Mouse (Mus musculus) ES-Bruce4 (cell line): ENCODE results near the gene Akap8. TPM values are rescaled to one million over a fixed set of nuclear protein-coding genes. Genes with fewer than 3 reads are reported as not detected.
A peak's percentile ranks its signal among the peaks of the same experiment; 100 is the strongest.

Experiments
- H3K27ac ChIP-seq: 2 replicates; pipeline ENCODE4 v1.5.1; 2012; ENCODE audit warnings: low read length, inconsistent platforms; ENCODE audit not compliant: insufficient read depth
- H3K27me3 ChIP-seq: 2 replicates; pipeline ENCODE4 v1.6.1; 2012; ENCODE audit warnings: mild to moderate bottlenecking, low read length, inconsistent platforms; ENCODE audit not compliant: control insufficient read depth, poor library complexity, insufficient read depth, severe bottlenecking
- H3K36me3 ChIP-seq: 2 replicates; pipeline ENCODE4 v1.6.1; 2012; ENCODE audit warnings: inconsistent platforms, mild to moderate bottlenecking, low read length, moderate library complexity; ENCODE audit not compliant: control insufficient read depth, poor library complexity, insufficient read depth, severe bottlenecking
- H3K4me1 ChIP-seq: one replicate; pipeline ENCODE4 v1.8.1; 2011; ENCODE audit warnings: low read length; ENCODE audit not compliant: control insufficient read depth, insufficient read depth
- H3K4me3 ChIP-seq: 2 replicates; pipeline ENCODE4 v1.5.1; 2011; ENCODE audit warnings: low read depth, mild to moderate bottlenecking, low read length
- H3K9ac ChIP-seq: 2 replicates; pipeline ENCODE4 v1.6.1; 2012; ENCODE audit warnings: low read depth, mild to moderate bottlenecking, inconsistent platforms; ENCODE audit not compliant: poor library complexity, severe bottlenecking
- H3K9me3 ChIP-seq: replicated peaks from 2 replicates; pipeline ENCODE4 v1.6.1; 2012; ENCODE audit warnings: mild to moderate bottlenecking, low read length, inconsistent platforms; ENCODE audit not compliant: control insufficient read depth, poor library complexity, insufficient read depth, severe bottlenecking
- CTCF ChIP-seq: IDR thresholded peaks from one replicate; pipeline ENCODE4 v1.8.1; 2011; ENCODE audit warnings: low read depth, low read length
- EP300 ChIP-seq: IDR thresholded peaks from 2 replicates; pipeline ENCODE4 v1.6.1; 2011; ENCODE audit warnings: low read depth, low read length; ENCODE audit not compliant: insufficient read depth
- POLR2A ChIP-seq: IDR thresholded peaks from one replicate; pipeline ENCODE4 v1.8.1; 2011; ENCODE audit warnings: low read length; ENCODE audit not compliant: insufficient read depth
- polyA plus RNA-seq: library from polyadenylated mRNA; stranded (reverse); fragments of >200 nt; gene quantifications from 2 replicates; pipeline ENCODE4 v1.2.4, GENCODE M21; 2011; ENCODE audit warnings: low read depth; ENCODE audit not compliant: missing spikeins, insufficient read depth, insufficient read length

Akap8 gene
- polyA plus RNA-seq, result 135 and 154 TPM in 2 replicates

DNA sequence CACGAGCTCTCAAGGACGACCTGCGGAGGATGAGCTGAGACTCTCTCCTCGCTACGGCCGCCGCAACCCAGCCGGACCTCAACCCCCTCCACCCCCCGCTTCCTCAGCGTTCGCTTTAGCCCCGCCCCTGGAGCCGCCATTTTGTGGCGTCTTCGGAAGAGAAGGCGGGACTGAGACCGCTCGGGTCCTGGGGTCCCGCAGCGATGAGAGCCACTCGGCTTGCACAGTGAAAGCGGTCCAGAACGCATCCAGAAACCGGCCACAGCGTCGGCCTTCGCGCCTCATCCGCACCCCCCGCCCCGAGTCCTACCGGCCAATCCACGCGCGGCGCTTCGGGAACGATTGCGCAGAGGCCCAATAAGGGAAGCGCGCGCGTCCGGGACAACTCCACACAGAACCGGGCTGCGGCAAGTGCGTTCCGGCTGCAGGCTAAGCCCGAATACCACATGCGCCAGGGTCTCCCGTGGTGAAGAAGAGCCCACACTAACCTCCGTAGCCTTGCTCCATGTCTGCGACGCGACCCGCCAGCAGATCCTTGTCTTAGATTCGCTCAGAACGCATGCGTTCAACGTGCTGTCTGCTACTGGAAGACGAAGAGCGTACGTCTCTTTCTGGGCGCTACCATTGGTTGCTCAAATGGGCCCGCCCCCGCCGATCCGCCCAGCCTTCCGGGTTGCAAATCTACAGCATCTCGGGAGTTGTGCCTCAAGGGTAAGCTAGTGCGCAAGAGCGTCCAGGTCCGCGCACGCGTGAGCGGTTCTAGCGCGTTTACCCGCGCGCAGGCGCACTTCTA is at the start of gene Akap8:
Gene Akap8 (minus strand): TSS at position 642 of the 793 bp plus-strand sequence.
- no peaks in the 10 kb centered on the region for H3K9me3 ChIP-seq

GRCm38 (mm10) chr17:32368991-32369578 is 48.0 kb upstream of the Akap8 start:
- peak overlapping the region; percentile 97 for H3K4me3 ChIP-seq
- TF ChIP-seq POLR2A (no peak), EP300 (no peak), CTCF (no peak)
- peaks cover 10% of the 10 kb centered on the region for H3K36me3 ChIP-seq
- peak overlapping the region; percentile 85 for H3K27ac ChIP-seq
- no peaks in the 10 kb centered on the region for H3K4me1 ChIP-seq
- H3K9me3 ChIP-seq, result no peaks in the 10 kb centered on the region
- peak overlapping the region; percentile 88 for H3K9ac ChIP-seq
- no peaks in the 10 kb centered on the region for H3K27me3 ChIP-seq

More for the DNA sequence above, at the start of gene Akap8:
- Histone ChIP-seq H3K27me3 (no peaks in the 10 kb centered on the region), H3K27ac (peak within 1 kb of the TSS; percentile 70), H3K9ac (peak within 1 kb of the TSS; percentile 79), H3K36me3 (peaks cover 24% of the 10 kb centered on the region), H3K4me3 (peak within 1 kb of the TSS; percentile 88), H3K4me1 (no peaks in the 10 kb centered on the region)
- no peak for TF ChIP-seq EP300
- peak; percentile 82 for TF ChIP-seq POLR2A
- TF ChIP-seq CTCF, result no peak

GRCm38 (mm10) chr17:32367706-32368105 is 46.7 kb upstream of the Akap8 start:
- peaks cover 2% of the 10 kb centered on the region for H3K4me1 ChIP-seq
- TF ChIP-seq EP300, result no peak
- no peak for TF ChIP-seq CTCF
- TF ChIP-seq POLR2A, result no peak
- no peaks in the 10 kb centered on the region for H3K9me3 ChIP-seq
- peak overlapping the region; percentile 88 for H3K9ac ChIP-seq
- peaks cover 10% of the 10 kb centered on the region for H3K36me3 ChIP-seq
- peak overlapping the region; percentile 31 for H3K4me3 ChIP-seq
- H3K27me3 ChIP-seq, result no peaks in the 10 kb centered on the region
- peak overlapping the region; percentile 8; the same call in 1 of the 2 replicates for H3K27ac ChIP-seq

DNA sequence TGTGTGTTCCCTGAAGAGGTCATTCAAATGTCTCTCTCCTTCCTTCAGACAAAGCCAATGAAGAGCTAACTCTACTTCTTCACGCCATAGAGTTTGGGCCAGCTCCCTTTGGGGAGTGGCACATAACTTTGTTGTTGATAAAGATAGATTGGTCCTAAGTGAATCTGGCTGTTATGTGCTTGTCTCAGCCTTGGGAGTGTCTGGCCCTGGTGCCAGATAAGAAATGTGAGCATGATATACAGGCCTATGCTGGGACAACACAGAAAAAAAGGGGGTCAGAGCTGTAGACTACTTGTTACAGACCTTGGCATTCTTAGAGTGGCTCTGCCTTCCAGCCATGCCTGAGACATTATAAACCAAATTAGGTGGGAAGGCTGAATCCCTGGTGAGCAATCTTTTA is 44.3 kb upstream of the Akap8 start:
- peak overlapping the region; percentile 86 for H3K27ac ChIP-seq
- TF ChIP-seq CTCF (no peak), POLR2A (no peak), EP300 (no peak)

DNA sequence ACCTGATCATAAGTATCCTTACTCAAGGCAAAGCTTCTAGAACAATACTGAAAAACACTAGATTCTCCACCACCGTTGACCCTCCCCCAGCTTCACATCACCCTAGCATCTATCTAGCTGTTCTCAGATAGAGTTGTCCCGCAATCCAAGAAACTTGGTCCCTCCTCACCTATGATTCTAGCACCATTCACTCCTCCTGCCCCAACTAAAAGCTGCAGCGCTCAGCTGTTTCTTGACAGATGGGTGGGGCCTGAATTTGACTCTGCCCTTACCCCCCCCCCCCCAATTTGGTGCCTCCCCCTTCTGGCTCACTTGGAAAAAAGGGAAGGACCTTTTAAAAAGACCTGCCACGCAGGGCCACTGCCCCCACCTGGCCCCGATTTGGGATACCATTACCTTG is 43.8 kb upstream of the Akap8 start:
- Histone ChIP-seq H3K27ac (peak overlapping the region; percentile 86), H3K4me1 (peaks cover 2% of the 10 kb centered on the region), H3K9me3 (no peaks in the 10 kb centered on the region), H3K36me3 (peaks cover 34% of the 10 kb centered on the region), H3K4me3 (peak overlapping the region; percentile 56), H3K27me3 (no peaks in the 10 kb centered on the region), H3K9ac (peak overlapping the region; percentile 10; the same call in 1 of the 2 replicates)
- TF ChIP-seq POLR2A (no peak), EP300 (no peak), CTCF (no peak)

More for the DNA sequence above, 44.3 kb upstream of the Akap8 start:
- Histone ChIP-seq H3K9me3 (no peaks in the 10 kb centered on the region), H3K9ac (peak overlapping the region; percentile 10), H3K4me3 (no peak overlapping the region), H3K36me3 (peaks cover 29% of the 10 kb centered on the region), H3K4me1 (peaks cover 2% of the 10 kb centered on the region), H3K27me3 (no peaks in the 10 kb centered on the region)
